Mouse (Mus musculus) E14TG2a.4 (cell line): ENCODE measurements around the gene Taf3.

Experiments used
- CTCF ChIP-seq: conservative IDR thresholded peaks from 2 replicates; pipeline ENCODE4 v1.5.1; 2014; ENCODE audit warnings: low read length
- NANOG ChIP-seq: IDR thresholded peaks from 2 replicates; pipeline ENCODE4 v1.6.1; 2014; ENCODE audit warnings: borderline replicate concordance, low read length, mixed read lengths
- POU5F1 ChIP-seq: IDR thresholded peaks from 2 replicates; pipeline ENCODE4 v1.6.1; 2014; ENCODE audit warnings: low read length, borderline replicate concordance

DNA sequence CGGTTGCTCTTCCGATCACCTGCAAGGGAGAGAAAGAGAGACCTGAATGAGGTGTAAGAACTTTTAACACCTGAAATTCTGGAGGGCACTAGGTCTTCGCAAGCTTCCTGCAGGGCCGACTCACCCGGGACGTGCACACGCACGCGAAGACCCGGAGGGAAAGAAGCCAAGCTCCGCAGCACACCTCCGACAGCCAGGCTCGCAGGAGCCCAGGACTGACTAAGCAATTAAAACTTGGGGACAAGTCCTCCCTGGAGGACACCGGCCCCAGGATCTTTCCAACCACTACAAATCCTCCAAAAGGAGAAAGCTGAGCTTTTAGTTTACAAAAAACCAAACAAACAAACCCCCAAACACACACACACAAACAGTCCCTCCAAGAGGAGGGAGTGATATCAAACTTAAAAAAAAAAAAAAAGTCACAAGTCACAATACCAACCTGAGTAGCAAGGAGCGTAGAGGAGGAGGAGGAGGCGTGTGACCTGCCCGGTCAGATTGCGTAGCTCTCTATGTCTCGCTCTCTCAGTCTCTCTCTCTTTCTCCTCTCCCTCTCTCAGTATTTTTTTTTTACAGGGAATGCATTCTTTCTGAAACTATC, 170.3 kb downstream of the Taf3 start:
- TF ChIP-seq CTCF (no peak), NANOG (no peak), POU5F1 (no peak)
